Mouse (Mus musculus) adipocyte (in vitro differentiated cells): Measurements from ENCODE around the gene Ccnyl1.
"Not testable (repeated sequence)": the region's sequence is repeated elsewhere in the genome, so short reads cannot be mapped to it uniquely, and the experiment has no call there.

ENCODE experiments used
- DNase-seq: peaks from one replicate; pipeline ENCODE4 v3.0.0-alpha.2; 2016; ENCODE audit warnings: low spot score

Ccnyl1 gene

DNA sequence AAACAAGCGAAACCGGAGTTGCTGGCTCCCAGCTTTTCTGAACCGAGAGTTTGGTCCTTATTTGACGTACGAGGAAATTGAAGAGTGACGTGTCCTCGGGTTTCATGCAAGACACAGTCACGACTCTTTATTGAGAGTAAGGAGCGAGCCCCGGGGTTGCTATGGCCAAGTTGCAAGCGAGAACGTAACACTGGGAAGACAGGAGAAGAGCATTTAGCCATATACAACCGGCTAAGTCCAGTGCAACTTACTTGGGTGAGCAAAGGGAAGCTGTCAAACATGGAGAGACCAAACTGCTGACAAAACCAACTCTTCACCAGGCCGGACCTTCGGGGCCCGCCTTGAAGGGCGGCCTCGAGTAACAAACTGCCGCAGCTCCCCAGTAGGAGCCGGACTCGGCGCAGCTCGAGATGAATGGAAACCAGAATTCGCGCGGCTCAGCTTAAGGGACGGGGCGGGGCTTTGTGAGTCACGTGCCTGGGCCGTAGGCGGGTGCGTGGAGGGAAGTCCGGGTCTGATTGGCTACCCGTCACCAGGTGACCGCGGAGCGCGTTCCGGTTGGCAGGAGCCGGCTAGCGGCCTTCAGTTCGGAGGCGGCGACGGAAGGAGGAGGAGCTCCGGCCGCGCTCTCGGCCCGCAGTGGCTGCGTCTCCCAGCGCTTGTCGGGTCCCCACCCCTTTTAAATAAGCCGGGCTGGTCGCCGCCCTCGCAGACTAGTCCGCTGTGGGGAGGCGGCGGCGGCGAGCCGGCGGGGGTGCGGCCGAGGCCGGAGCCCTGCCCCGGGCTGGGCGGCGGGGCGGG is at the start of gene Ccnyl1:
Gene Ccnyl1, plus strand, starts transcription at position 243 of the 801 bp plus-strand sequence.
- DNase-seq: peak; percentile 97

DNA sequence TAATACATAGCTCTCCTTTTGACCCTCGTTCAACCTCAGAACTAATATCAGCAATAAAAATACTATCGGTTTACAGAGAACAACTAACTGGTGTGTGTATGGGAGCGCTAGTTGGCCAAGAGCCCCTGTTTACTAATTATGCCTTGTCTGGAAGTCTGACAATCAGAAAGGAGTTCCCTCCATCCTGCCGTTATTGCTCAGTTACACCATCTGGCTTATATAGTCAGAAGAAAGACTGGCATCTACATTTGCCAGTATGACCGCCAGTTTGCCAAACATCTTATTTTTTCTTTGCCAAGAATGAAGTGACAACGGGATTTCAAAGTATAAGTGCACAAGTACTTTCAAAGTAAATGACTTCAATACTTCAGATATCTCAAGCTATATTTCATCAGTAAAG is 49.2 kb upstream of the Ccnyl1 start:
- DNase-seq: no peak

DNA sequence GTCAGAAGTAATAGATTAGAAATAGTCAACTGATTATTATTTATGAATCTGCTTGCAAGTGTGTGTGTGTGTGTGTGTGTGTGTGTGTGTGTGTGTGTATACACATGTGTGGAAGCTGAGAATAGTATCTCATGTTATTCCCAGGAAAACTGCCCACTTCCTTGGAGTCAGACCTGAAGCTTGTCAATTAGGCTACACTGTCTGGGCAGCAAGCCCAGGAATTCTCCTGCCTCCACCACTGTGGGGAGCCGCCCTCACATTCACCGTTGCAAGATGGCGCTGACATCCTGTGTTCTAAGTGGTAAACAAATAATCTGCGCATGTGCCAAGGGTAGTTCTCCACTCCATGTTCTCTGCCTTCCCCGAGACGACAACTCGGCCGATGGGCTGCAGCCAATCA is 47.7 kb upstream of the Ccnyl1 start:
- DNase-seq: not testable (repeated sequence)

DNA sequence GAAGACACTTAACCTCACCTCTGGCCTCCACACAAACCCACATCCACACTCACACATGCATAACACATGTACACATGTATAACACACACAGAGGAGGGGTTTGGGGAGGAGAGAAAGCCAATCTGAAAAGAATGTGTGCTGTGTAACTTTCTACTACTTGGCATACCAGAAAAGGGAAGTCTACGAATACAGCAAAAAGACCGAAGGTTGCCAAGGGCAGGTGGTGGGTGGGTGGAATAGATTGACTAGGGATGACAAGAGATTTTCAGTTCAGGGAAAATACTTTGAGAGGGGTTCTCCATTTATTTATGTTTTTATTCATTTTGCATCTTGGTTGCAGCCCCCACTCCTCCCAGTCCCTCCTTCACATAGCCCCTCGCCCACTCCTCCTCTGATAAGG is 45.7 kb upstream of the Ccnyl1 start:
- no peak for DNase-seq

DNA sequence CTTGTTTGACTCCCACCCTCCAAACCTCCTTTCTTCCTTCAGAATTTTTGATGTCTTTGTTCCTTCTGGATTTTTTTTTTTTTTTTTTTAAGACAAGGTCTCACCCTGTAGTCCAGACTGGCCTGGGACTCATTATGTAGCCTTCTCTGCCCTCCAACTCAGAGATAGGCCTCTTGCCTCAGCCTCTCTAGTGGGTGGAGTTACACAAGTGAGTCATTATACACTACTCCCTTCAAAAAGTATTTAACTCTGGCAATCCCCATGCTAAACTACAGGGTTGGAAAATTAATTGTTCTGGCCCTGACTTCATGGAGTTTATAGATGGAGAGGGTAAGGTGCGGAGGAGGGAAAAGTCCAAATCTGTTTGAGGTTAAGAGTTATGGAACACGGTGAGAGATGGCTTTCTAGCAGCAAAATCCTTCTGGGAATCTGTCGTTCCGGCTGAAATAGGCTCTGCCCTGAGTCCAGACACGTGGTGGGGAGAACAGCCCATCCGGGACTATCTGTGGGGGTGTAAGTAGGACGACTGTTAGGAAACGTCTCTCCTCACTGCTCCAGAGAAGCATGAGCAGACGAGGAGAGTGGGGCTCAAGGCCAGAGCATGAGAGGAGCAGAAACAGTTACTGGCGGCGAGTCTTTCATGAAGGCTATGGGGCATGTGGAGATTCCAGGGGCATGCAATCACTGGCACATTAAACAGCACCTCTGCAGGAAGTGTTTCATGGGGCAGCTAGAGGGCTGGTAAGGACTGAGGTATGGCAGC is 40.7 kb upstream of the Ccnyl1 start:
- DNase-seq: no peak

DNA sequence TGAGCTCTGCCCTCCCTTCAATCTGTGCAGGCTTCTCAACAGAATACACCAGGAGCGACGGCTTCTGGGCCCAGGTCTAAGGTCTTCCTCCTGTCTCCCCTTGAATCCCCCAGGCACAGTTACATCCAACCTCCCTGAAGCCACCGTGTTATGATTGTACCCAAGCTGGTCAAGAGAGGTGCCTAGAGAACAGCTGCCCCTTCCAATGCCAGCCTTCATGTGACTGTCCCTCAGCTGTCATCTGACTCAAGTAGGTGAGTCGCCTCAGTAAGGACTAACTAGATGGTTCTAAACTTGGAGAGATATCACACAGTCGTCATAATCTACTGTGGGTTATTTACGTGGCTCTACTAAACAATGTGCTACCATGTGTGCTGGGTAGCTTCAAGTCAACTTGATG is 36.6 kb upstream of the Ccnyl1 start:
- no peak for DNase-seq

DNA sequence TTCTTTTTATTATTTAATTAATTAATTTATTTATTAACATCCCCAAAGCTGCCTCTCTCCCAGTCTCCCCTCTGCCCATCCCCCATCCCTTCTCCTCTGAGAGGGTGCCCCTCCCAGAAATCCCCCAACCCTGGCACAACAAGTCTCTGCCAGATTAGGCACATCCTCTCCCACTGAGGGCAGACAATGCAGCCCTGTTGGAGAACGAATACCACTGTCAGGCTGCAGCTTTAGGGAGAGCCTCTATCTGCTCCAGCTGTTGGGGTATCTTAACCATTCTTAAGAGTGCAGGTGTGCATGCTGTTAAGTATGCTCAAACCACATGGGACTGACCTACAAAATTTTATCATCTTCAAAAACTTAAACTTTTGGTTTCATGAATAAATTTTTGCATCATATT is 34.8 kb upstream of the Ccnyl1 start:
- DNase-seq: no peak

DNA sequence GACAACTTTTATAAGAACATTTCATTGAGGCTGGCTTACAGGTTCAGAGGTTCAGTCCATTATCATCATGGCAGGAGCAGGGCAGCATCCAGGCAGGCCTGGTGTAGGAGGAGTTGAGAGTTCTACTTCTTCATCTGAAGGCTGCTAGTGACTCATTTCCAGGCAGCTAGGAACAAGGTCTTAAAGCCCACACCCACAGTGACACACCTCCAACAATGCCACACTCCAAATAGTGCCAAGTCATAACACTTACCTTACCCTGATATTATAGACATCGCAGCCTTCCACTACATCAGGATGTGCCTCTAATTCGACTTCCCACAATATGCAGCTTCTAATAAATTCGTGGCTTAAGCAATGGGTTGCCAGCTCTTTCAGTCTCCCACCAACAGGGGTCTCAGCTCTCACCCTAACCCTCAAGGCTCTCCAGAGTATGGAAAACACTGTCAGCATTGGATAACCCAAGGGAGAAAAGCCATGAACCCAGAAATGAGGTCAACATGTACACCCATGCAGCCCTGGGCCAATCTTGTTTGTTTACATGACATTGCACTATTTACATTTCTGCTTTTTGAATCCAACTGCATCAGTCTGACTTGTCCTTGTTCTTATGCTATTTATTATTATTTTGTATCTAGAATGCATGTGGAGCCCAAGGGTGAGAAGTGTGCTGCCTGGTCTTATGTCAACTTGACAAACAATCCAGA is 33.7 kb upstream of the Ccnyl1 start:
- no peak for DNase-seq

DNA sequence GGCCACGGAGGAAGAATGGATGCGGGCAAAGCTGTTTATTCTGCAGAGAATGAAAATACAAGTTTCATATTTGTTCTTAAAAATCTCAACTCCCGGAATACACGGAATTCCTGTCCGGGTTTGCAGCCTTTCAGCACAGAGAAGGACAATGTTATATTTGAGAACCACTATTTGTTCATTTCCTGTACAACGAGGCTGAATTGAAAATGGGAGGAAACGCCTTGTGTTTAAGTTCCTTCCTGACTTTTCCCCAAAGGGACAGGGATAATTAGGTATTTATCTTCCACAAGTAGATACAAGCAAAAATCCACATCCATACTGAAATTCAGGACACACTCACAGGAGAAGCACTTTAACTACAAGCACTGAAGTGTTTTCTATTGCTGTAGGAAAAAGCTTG is 31.4 kb upstream of the Ccnyl1 start:
- DNase-seq: no peak

DNA sequence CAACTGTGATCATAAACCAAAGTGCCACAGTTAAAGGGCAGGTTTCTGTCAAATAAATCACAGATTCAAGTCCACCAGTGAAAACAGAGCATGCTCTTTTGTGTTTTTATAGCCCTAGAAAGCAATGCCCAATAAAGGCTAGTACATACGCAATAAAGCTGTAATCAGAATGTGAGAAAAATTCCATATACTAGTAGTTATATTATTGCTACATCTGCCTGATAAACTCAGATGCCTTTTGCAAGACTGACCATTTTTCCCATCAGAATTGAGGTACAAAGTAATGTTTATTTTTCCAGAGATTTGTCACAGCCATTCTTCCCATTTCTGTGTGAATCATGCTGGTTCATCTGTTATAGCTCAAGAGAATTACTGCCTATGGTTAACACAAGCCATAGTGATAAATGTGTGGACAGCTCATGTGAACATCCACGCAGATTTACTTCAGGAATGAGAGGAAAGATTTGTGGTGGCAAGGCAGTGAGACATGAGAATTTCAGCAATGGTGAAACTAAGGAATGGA is 23.1 kb upstream of the Ccnyl1 start:
- DNase-seq: no peak

DNA sequence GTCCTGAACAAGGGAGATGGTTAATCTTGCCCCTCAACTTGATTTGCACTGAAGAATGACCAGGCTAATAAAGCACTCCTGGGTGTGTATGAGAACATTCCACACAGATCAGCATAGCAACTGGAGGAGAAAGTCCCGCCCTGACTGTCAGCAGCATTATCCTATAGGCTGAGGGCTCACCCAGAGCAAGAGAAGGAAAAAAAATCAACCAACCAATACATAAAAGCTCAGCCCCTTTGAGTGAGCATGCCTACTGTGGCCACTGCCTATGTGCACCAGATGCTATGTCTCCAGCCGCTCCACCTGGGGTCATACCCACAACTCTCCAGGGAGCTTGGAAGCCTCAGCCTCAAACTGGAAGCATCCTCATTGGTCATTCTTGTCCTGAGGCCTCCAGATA is 20.8 kb upstream of the Ccnyl1 start:
- no peak for DNase-seq

DNA sequence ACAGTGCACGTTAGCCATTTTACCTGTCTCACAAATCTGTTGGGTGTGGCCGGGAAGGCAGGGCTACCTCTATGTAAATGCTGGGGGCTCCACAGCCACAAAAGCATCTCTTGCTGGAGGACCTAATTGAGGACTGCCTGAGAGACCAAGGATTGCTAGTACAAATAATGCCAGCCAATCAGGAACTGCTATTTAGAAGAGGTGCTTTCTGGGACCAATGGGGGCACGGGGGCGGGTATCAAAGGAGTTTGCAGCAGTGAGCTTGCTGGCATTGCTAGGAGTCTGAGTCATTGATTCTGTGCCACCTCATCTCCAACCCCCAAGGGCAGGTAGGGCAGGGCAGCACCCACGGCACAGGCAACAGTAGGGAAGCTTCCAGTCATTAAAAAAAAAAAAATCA is 16.3 kb upstream of the Ccnyl1 start:
- DNase-seq: no peak

DNA sequence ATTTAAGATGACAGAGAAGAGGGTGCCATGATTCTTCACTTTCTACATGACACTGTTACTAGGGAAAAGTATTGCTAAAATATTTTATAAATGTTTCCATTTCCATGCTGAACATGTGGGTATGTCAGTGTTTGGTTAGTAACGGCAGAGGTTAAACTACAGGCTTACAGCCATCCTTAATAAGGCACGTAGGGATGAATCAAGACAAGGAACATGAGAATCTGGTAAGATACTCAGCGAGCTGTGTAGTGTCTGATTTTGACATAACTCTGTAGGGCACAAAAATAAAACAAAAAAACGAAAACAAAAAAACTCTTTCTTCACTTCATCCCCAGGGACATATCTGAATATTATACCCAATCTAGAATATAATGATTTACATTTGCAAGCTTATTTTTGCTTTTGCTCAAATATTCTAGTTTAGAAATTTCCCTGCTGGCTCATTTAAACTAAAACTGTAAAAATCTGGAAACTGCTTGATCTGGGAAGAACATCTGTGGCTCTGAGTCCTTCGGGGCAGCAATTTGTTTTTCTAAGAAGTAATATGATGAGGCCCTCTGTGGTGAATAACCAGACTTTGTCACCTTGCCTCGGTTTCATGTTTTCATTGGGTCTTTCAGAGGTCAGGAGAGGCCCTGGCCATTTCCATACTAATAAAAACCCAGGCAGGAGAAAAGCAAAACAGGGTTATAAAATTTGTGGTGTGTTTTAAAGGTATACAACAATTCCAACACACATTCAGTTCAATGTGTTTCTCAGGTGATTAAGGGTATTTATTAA is 14.0 kb upstream of the Ccnyl1 start:
- DNase-seq: peak; percentile 10

DNA sequence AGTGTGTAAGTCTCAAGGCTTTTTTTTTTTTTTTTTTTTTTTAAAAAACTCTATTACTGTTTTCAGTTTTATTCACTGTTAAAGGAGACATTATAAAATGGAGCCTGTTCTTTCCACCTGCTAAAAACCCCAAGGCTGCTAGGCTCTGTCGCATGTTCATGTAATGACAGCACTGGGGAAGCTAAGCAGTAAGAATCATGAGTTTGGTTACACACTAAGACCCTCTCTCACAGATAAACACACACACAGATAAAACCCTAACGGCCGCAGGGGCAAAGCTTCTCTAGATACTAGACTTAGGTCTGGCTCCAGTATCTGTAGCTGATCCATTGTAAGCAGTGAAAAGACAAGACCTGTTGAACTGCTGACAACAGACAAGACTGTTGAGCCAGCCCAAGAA is 8.8 kb upstream of the Ccnyl1 start:
- no peak for DNase-seq

DNA sequence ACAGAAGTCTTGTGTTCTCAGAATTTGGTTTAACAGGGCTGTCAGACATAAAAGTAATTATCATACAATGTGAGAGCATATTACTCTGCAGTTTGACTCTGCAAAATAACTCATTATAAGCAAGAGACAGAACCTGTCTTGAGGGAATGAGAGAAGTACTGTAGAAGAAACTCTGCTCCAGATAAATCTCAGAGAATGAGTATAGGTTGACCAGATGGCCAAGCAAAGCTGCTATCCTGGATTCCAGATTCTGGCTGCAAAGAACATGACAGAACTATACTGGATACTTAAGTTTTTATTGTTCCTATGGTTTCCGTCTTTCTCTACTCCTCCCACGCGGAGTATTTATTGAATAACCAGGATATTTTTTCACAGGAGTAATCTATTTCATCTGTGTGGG is 7.2 kb upstream of the Ccnyl1 start:
- DNase-seq: no peak

DNA sequence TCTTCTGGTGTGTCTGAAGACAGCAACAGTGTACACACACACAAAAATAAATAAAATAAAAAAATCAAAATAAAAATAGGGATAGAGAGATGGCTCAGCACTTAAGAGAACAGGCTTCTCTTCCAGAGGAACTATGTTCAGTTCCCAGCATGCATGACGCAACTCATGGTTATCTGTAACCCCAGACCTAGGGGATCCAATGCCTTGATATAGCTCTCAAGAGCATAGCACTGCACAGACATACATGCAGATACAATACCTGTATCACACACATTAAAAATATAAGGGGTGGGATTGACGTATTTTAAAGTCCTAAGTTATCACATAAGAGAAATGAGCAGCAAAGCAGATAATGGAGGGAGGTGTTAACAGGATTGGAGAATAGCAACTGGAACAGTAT is 5.8 kb upstream of the Ccnyl1 start:
- no peak for DNase-seq

DNA sequence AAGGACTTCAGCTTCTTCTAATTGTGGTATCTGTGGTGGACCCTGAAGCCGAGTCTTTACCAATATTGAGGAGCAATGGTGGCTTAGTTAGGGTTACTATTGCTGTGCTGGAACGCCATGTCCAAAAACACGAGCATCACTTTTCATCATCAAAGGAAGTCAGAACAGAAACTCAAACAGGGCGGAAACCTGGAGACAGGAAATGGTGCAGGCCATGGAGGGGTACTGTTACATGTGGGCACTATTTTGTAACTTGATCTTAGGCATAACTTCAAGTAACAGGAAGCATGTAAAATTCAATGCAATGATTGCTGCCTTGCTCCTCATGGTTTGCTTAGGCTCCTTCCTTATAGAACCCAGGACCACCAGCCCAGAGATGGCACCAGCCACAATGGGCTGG is 2.2 kb upstream of the Ccnyl1 start:
- DNase-seq: no peak

DNA sequence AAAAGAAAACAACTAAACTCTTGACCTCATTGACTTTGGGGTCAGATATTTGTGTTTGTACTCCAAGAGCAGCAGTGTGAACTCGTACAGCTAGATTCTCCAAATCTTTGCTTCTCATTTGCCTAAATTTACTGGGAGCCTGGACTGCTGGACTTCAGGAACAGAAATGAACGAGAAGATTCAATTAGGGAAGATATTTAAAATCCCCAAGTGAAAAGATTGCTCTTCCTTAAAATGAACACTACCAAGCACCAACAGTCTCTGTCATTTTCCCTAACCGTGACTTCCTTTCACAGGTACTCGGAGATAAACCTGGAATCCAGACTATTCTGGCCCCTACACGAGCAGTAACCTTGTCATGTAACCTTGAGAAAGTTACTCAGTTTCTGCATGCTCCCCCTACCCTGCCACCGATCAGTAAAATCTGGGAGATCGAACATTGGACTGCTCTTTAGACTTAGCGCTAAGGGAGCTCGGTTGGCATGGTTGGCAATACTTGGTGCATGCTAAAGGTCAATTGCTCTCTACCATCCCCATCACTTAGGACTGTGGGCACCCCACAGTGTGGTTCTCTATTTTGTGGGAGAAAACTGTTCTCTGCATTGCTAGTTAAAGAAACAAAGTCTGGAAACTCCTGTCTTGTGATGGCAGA is 568 bp upstream of the Ccnyl1 start:
- DNase-seq: no peak

DNA sequence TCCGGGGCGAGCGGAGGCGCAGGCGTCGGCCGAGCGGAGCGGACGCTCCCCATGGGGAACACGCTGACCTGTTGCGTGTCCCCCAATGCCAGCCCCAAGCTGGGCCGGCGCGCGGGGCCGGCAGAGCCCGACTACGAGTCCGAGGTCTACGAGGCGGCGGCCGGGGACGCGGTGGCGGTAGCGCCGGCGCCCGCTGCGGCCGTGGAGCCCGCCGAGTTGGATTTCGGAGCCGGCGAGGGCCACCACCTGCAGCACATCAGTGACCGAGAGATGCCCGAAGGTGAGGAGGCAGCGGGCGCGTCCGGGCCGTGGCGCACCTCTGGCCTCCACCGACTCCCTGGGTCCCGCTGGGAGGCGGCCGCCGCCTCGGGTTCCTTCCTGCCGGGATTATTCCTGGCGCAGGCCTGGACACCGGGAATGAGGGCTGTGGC is 881 bp downstream of the Ccnyl1 start:
- no peak for DNase-seq

DNA sequence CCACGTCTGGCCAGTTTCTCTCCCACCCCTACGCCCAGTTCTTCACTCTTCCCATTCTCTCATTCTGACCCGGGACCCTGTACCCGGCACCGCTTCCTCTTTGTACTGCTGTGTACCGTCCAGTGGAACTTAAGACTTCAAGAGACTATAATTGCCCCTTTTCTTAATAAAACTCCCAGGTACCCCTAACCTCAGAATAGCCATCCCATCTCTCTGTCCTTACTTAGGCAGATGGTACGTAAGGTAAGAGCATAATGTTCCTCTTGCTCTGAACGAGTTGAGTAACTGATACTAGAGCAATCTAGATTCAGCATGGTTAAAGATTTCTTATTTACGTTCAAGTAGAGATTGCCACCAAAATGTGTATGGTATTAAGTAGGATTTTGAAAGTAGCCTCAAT is 1.3 kb downstream of the Ccnyl1 start:
- DNase-seq: peak; percentile 20

DNA sequence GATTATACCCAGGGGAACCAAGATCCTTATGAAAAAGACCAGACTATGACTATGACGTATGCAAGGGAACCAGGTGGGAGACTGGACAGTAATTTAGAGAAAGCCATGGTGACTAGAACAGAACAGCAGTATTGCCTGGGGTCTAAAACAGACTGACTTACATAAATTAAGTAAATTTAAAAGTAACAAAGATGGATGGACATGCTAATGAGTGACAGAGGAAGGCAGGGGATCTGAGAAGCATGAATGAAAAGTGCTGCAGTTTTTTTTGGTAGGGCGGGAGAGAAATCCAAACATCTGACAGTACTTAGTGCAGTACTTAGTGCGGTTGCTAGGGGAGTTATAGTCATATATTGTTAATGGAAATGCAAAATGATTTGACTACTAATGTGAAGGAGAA is 4.9 kb downstream of the Ccnyl1 start:
- no peak for DNase-seq
